Mouse (Mus musculus) adrenal gland, postnatal 14 days (tissue): ENCODE measurements around the gene BC024978. TPM values are rescaled to one million over a fixed set of nuclear protein-coding genes. Genes with fewer than 3 reads are reported as not detected.

ENCODE experiments used
- DNase-seq: peaks from one replicate; pipeline ENCODE4 v3.0.0; 2021; ENCODE audit warnings: mixed read lengths
- long read RNA-seq, 2 experiments: library from polyadenylated mRNA; stranded (forward); transcript quantifications; one replicate each; pipeline ENCODE4 v2.0.0; 2021
- total RNA-seq: library from RNA; stranded (reverse); gene quantifications from 2 replicates; pipeline ENCODE4 v1.2.3, GENCODE M21; 2021

The BC024978 gene
- 22.9 and 23.0 TPM in 2 replicates for total RNA-seq
- long read RNA-seq, experiment 1, partial matches to known transcripts: 0 of 3 reads
- long read RNA-seq, experiment 1, other reads (novel, unspliced or antisense): 2 of 3 reads
- long read RNA-seq, experiment 2, partial matches to known transcripts: 0 of 1 reads
- long read RNA-seq, experiment 2, other reads (novel, unspliced or antisense): 1 of 1 reads

- DNase-seq: peak; percentile 98
Measured at GRCm38 (mm10) chr7:27195681-27196611, at the start of gene BC024978, which contains the start of gene Snrpa. Gene BC024978 (plus strand): TSS chr7:27195781. Gene Snrpa (minus strand): TSS chr7:27196271.

- DNase-seq: peak; percentile 38
Measured at GRCm38 (mm10) chr7:27153205-27153764, 42.3 kb upstream of the BC024978 start, which contains the start of gene Cyp2t4. Gene Cyp2t4 (plus strand): TSS chr7:27153714.

GRCm38 (mm10) chr7:27156005-27156404, 39.6 kb upstream of the BC024978 start:
- DNase-seq: no peak

GRCm38 (mm10) chr7:27158171-27158570, 37.4 kb upstream of the BC024978 start:
- no peak for DNase-seq

- DNase-seq: peak; percentile 52
Measured at GRCm38 (mm10) chr7:27159256-27159655, 36.3 kb upstream of the BC024978 start.

GRCm38 (mm10) chr7:27159882-27160281, 35.7 kb upstream of the BC024978 start:
- peak; percentile 94 for DNase-seq

- DNase-seq: no peak
Measured at GRCm38 (mm10) chr7:27160921-27161320, 34.7 kb upstream of the BC024978 start.

GRCm38 (mm10) chr7:27161744-27162143, 33.8 kb upstream of the BC024978 start:
- DNase-seq: peak; percentile 68

GRCm38 (mm10) chr7:27162780-27163449, 32.7 kb upstream of the BC024978 start:
- DNase-seq: no peak

GRCm38 (mm10) chr7:27163450-27163805, 32.2 kb upstream of the BC024978 start:
- DNase-seq: no peak

- DNase-seq: peak; percentile 80
Measured at GRCm38 (mm10) chr7:27164112-27164947, 31.3 kb upstream of the BC024978 start.

- peak; percentile 88 for DNase-seq
Measured at GRCm38 (mm10) chr7:27165007-27165655, 30.4 kb upstream of the BC024978 start.

- no peak for DNase-seq
Measured at GRCm38 (mm10) chr7:27165696-27166095, 29.9 kb upstream of the BC024978 start.

GRCm38 (mm10) chr7:27166229-27166613, 29.4 kb upstream of the BC024978 start:
- DNase-seq: peak; percentile 96

- peak; percentile 98 for DNase-seq
Measured at GRCm38 (mm10) chr7:27166614-27167474, 28.7 kb upstream of the BC024978 start, which contains the start of gene Egln2. Gene Egln2 (minus strand): TSS chr7:27166802.

- no peak for DNase-seq
Measured at GRCm38 (mm10) chr7:27167475-27168094, 28.0 kb upstream of the BC024978 start.

- no peak for DNase-seq
Measured at GRCm38 (mm10) chr7:27168371-27168770, 27.2 kb upstream of the BC024978 start.

- no peak for DNase-seq
Measured at GRCm38 (mm10) chr7:27170981-27171380, 24.6 kb upstream of the BC024978 start.

GRCm38 (mm10) chr7:27174496-27174895, 21.1 kb upstream of the BC024978 start:
- DNase-seq: no peak
